ENCODE assay signal across 24 mouse cellular contexts in genomic region chr14:115236387-115236786, GRCm38 (mm10).
DNase-seq lines count a peak whose midpoint lies in the region; ATAC-seq and TF ChIP-seq lines count a peak whose summit lies in the region.
"Had no signal": no experiment of that assay in that cellular context is flagged by ENCODE, and none has a peak within 500 bp of the region (broad histone marks: within the 10 kb centered on the region; RNA-seq: fewer than 3 reads in every experiment).

No protein-coding gene starts in this region.

- H3K4me2 ChIP-seq in kidney, embryonic 16.5 days (replicated peaks; ENCODE audit: low read depth, low read length): no peak overlapping the region
- no peak overlapping the region for H3K4me2 ChIP-seq in kidney, embryonic 15.5 days
- no peak overlapping the region for H3K4me2 ChIP-seq in intestine, embryonic 15.5 days (replicated peaks)
- H3K4me2 ChIP-seq in intestine, embryonic 16.5 days (ENCODE audit: low read depth, low read length): no peak overlapping the region
- H3K4me2 ChIP-seq: embryonic facial prominence, embryonic 12.5 days; forebrain, embryonic 13.5 days; forebrain, embryonic 15.5 days had no signal

- no peaks in the 10 kb centered on the region for H3K36me3 ChIP-seq in kidney, adult 2 months (ENCODE audit: control insufficient read depth, insufficient read depth, low read length)
- no peaks in the 10 kb centered on the region for H3K36me3 ChIP-seq in kidney, embryonic 16.5 days (ENCODE audit: insufficient read depth, low read length)
- no peaks in the 10 kb centered on the region for H3K36me3 ChIP-seq in kidney, embryonic 15.5 days
- no peaks in the 10 kb centered on the region for H3K36me3 ChIP-seq in intestine, embryonic 15.5 days
- no peaks in the 10 kb centered on the region for H3K36me3 ChIP-seq in intestine, embryonic 16.5 days (ENCODE audit: control insufficient read depth, insufficient read depth, low read length)
- H3K36me3 ChIP-seq: embryonic facial prominence, embryonic 10.5 days; embryonic facial prominence, embryonic 12.5 days; forebrain, embryonic 15.5 days; G1E had no signal

- ATAC-seq in kidney, embryonic 16.5 days (ENCODE audit: low FRiP score, low TSS enrichment): no peak; the same call in 1 of the 2 replicates
- 0 out of 2 replicates have a peak, but pooled peaks have one; percentile 18 for ATAC-seq in kidney, embryonic 15.5 days (replicated peaks; ENCODE audit: low FRiP score)
- peak; percentile 75 for ATAC-seq in intestine, embryonic 15.5 days
- peak; percentile 74 for ATAC-seq in intestine, embryonic 16.5 days
- ATAC-seq in CD4-positive, CD25-positive, alpha-beta regulatory T cell, adult 4 months: no peak
- ATAC-seq: activated CD4-positive, CD25-positive, alpha-beta regulatory T cell, adult 4 months; forebrain, embryonic 13.5 days; forebrain, embryonic 15.5 days; Patski had no signal

- 33% methylated on average over 4 of the region's 4 CpGs for WGBS in kidney, adult 2 months
- 53% methylated on average over 4 of the region's 4 CpGs for WGBS in kidney, embryonic 16.5 days
- 53% methylated on average over 4 of the region's 4 CpGs for WGBS in kidney, embryonic 15.5 days
- 18% methylated on average over 4 of the region's 4 CpGs for WGBS in intestine, embryonic 15.5 days
- 31% methylated on average over 4 of the region's 4 CpGs for WGBS in intestine, embryonic 16.5 days

- no peak overlapping the region for H3K9ac ChIP-seq in kidney, embryonic 16.5 days (replicated peaks; ENCODE audit: low read length)
- H3K9ac ChIP-seq in kidney, embryonic 15.5 days: no peak overlapping the region
- no peak overlapping the region for H3K9ac ChIP-seq in intestine, embryonic 15.5 days
- no peak overlapping the region for H3K9ac ChIP-seq in intestine, embryonic 16.5 days (ENCODE audit: low read depth, low read length)
- H3K9ac ChIP-seq: embryonic facial prominence, embryonic 12.5 days; forebrain, embryonic 13.5 days; forebrain, embryonic 15.5 days had no signal

- H3K4me3 ChIP-seq in kidney, adult 2 months (ENCODE audit: insufficient read depth, low read depth, low read length): no peak overlapping the region
- H3K4me3 ChIP-seq in kidney, embryonic 16.5 days (ENCODE audit: low read length): no peak overlapping the region
- no peak overlapping the region for H3K4me3 ChIP-seq in kidney, embryonic 15.5 days (replicated peaks)
- H3K4me3 ChIP-seq in intestine, embryonic 15.5 days (replicated peaks): no peak overlapping the region
- H3K4me3 ChIP-seq in intestine, embryonic 16.5 days (ENCODE audit: low read length): no peak overlapping the region
- H3K4me3 ChIP-seq: embryonic facial prominence, embryonic 10.5 days; embryonic facial prominence, embryonic 12.5 days; forebrain, embryonic 13.5 days; forebrain, embryonic 15.5 days had no signal

- no peak overlapping the region for H3K27ac ChIP-seq in kidney, adult 2 months (ENCODE audit: insufficient read depth, low read depth, low read length)
- no peak overlapping the region for H3K27ac ChIP-seq in kidney, embryonic 16.5 days (ENCODE audit: low read length)
- H3K27ac ChIP-seq in kidney, embryonic 15.5 days: no peak overlapping the region
- no peak overlapping the region for H3K27ac ChIP-seq in intestine, embryonic 15.5 days
- no peak overlapping the region for H3K27ac ChIP-seq in intestine, embryonic 16.5 days (ENCODE audit: low read length)
- H3K27ac ChIP-seq: embryonic facial prominence, embryonic 10.5 days; embryonic facial prominence, embryonic 12.5 days; forebrain, embryonic 13.5 days; forebrain, embryonic 15.5 days had no signal

- no peak for TF ChIP-seq POLR2A in kidney, adult 2 months (IDR thresholded peaks at IDR 0.05; ENCODE audit: low read depth, low read length)

- no peaks in the 10 kb centered on the region for H3K27me3 ChIP-seq in kidney, adult 2 months (replicated peaks; ENCODE audit: control insufficient read depth, insufficient read depth, low read length)
- no peaks in the 10 kb centered on the region for H3K27me3 ChIP-seq in kidney, embryonic 16.5 days (ENCODE audit: insufficient read depth, low read length)
- H3K27me3 ChIP-seq in kidney, embryonic 15.5 days: no peaks in the 10 kb centered on the region
- H3K27me3 ChIP-seq in intestine, embryonic 15.5 days (replicated peaks): no peaks in the 10 kb centered on the region
- no peaks in the 10 kb centered on the region for H3K27me3 ChIP-seq in intestine, embryonic 16.5 days (replicated peaks; ENCODE audit: control insufficient read depth, insufficient read depth, low read length)
- H3K27me3 ChIP-seq: CH12.LX; embryonic facial prominence, embryonic 12.5 days; forebrain, embryonic 13.5 days; forebrain, embryonic 15.5 days had no signal

- H3K4me1 ChIP-seq in kidney, adult 2 months (ENCODE audit: control insufficient read depth, insufficient read depth, low read length): peaks cover 2% of the 10 kb centered on the region; the same call in 1 of the 2 replicates
- no peaks in the 10 kb centered on the region for H3K4me1 ChIP-seq in kidney, embryonic 16.5 days (ENCODE audit: insufficient read depth, low read length)
- no peaks in the 10 kb centered on the region for H3K4me1 ChIP-seq in kidney, embryonic 15.5 days
- H3K4me1 ChIP-seq in intestine, embryonic 15.5 days (replicated peaks): no peaks in the 10 kb centered on the region
- H3K4me1 ChIP-seq in intestine, embryonic 16.5 days (ENCODE audit: control insufficient read depth, insufficient read depth, low read length): no peaks in the 10 kb centered on the region
- H3K4me1 ChIP-seq: forebrain, embryonic 13.5 days; forebrain, embryonic 15.5 days had no signal

- peak; percentile 34 for DNase-seq in kidney, adult 2 months
- DNase-seq in kidney, postnatal 25 days: no peak
- no peak for DNase-seq in testis, postnatal 10 days (ENCODE audit: low spot score)
- DNase-seq: adrenal gland, adult 8-10 months; adrenal gland, postnatal 14 days; adrenal gland, postnatal 36 days; cerebellum, adult 11-12 months; cerebellum, adult 2 months; cerebellum, adult 9-10 months; cerebellum, postnatal 10 days; cerebellum, postnatal 25 days had no signal

- no peaks in the 10 kb centered on the region for H3K9me3 ChIP-seq in kidney, embryonic 16.5 days (ENCODE audit: low read length)
- no peaks in the 10 kb centered on the region for H3K9me3 ChIP-seq in kidney, embryonic 15.5 days (replicated peaks)
- no peaks in the 10 kb centered on the region for H3K9me3 ChIP-seq in intestine, embryonic 15.5 days
- H3K9me3 ChIP-seq in intestine, embryonic 16.5 days (ENCODE audit: control insufficient read depth, low read length): no peaks in the 10 kb centered on the region
- H3K9me3 ChIP-seq: embryonic facial prominence, embryonic 10.5 days; embryonic facial prominence, embryonic 12.5 days; forebrain, embryonic 13.5 days; forebrain, embryonic 15.5 days had no signal

- no peak for TF ChIP-seq CTCF in kidney, adult 2 months (conservative IDR thresholded peaks at IDR 0.05; ENCODE audit: insufficient read depth, insufficient read length, low read depth, low read length)

Comparison
In these comparisons a context has a peak if more than half of its experiments do, and no peak if none do; other contexts are left out.
1. ATAC-seq: peak in kidney, embryonic 15.5 days (single experiment), intestine, embryonic 15.5 days (single experiment) and intestine, embryonic 16.5 days (single experiment); none in kidney, embryonic 16.5 days (single experiment) and CD4-positive, CD25-positive, alpha-beta regulatory T cell, adult 4 months (single experiment).